Mouse (Mus musculus) left cerebral cortex, adult 9 months (tissue): Measurements from ENCODE around the gene Parp2.
"Not testable (repeated sequence)": the region's sequence is repeated elsewhere in the genome, so short reads cannot be mapped to it uniquely, and the experiment has no call there.

Experiments used
- DNase-seq, 2 experiments: peaks; one replicate each; pipeline ENCODE4 v3.0.0; 2022; ENCODE audit warnings: low spot score in 2 of 2

The Parp2 gene

GRCm38 (mm10) chr14:50829878-50830277 is 22.2 kb downstream of the Parp2 start:
- DNase-seq = no peak

DNA sequence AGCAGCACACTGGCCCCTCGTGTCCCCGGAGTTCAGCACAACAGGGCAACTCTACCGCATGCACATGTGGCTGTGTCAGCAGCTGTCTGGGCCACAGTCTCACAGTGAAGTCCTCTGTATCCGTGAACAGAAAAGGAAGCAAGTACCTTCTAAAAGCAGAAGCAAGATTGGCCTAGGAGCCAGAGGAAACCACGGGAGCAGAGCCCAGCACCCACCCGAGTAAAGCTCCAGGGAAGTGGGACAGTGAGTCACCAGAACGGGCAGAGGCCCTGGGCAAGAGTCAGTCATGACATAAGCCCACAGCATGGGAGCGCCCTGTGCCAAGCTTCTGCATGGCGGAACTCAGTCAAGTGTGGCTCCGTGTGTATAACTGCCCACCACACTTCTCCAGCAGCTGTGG is 26.3 kb downstream of the Parp2 start:
- DNase-seq = peak in 1 of 2 experiments; percentile 35

DNA sequence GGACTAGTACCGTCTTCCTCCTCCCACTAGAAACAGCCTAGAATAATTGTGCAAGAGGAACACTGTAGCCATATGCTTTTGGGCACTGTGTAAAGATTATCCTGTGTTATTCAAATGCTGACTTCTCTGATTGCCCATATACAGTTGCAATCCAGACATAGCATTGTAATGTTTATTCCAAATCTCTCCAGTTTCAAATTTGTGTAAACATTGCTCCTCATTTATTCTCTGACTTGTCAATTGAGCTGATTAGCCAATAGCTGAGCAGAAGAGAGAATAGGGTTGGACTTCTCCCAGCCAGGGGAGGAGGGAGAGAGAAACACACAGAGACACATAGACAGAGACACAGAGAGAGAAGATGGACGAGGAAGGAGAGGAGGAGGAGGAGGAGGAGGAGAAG is 26.8 kb downstream of the Parp2 start:
- no peak for DNase-seq

DNA sequence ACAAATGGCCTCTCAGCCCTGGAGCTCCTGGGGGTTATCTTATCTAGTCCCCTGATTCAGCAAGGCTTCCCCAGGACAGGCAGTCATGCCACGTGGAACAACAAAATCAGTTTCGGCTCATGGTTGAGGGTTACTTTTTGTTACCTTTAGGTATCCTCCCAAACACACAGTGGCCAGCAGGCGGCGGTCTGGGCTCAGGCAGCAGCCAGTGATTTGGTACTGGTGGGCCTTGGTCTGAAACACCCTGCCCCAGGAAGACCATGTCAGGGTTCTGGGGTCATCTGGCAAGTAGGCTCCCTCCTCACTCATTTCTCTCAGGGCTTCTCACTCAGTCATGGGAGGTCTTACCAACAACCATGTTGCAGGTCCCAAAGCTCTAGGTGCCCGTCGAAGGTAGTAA is 29.6 kb downstream of the Parp2 start:
- DNase-seq = no peak

DNA sequence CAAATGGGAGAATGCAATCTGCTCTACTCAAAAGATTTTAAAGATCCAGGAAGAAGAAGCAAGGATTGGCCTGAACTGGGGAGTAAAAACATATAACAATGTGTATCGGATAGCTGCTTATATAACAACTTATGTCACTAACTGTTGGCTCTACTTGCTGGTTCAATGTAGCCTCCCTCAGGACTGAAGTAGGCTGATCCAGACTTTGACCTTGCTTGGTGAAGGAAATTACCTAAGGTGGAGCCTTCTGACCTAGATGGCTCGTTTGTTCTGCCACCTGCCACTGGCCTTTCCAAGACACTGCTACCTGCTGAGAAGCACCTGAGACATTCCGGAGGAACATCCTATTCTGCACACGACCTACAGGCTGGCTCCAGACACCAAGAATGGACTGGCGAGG is 48.1 kb downstream of the Parp2 start:
- DNase-seq = no peak

GRCm38 (mm10) chr14:50862641-50863040 is 55.0 kb downstream of the Parp2 start:
- DNase-seq = no peak

- DNase-seq = not testable (repeated sequence)
Measured at GRCm38 (mm10) chr14:50865005-50865404, 57.4 kb downstream of the Parp2 start.

GRCm38 (mm10) chr14:50866966-50867365 is 59.3 kb downstream of the Parp2 start:
- no peak for DNase-seq

GRCm38 (mm10) chr14:50868211-50868610 is 60.6 kb downstream of the Parp2 start:
- DNase-seq = no peak

GRCm38 (mm10) chr14:50868656-50869055 is 61.0 kb downstream of the Parp2 start:
- no peak for DNase-seq

GRCm38 (mm10) chr14:50869889-50870804 is 62.5 kb downstream of the Parp2 start, which contains the start of gene Tep1:
Gene Tep1, minus strand, starts transcription at chr14:50870560.
- peak in 1 of 2 experiments; percentile 57 for DNase-seq

DNA sequence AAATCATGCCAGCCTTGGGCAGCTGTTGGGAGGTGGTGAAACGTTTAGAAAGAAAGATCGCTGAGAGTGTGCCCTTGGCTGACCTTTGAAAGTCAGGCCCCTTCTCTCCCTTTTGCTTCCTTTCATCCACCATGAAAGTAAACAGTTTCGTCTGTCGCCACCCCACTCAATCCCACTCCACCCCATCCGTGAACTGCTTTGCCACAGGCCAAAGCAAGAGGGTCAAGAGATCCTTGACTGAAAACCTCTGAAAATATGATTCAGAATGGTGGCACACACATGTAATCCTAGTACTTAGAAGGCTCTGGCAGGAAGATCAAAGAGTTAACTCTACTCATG is 63.1 kb downstream of the Parp2 start:
- DNase-seq = peak in 1 of 2 experiments; percentile 9
